Mouse (Mus musculus): Measurements from ENCODE around the gene Stat5a.

Gene Stat5a

GRCm38 (mm10) chr11:100931254-100931921 lies 72.2 kb downstream of the Stat5a start:
- in situ Hi-C loops (cut with MboI, MseI): no loop called here

Data from T-helper 17 cell (primary cell).